Mouse (Mus musculus) layer of hippocampus, postnatal 36 days (tissue): ENCODE results near the gene Ptbp1. TPM values are rescaled to one million over a fixed set of nuclear protein-coding genes. Genes with fewer than 3 reads are reported as not detected.

ENCODE experiments used
- microRNA-seq, 2 experiments: library from miRNA; unstranded; fragments of <30 nt; microRNA quantifications; one replicate each; pipeline ENCODE4 v1.2.0; 2021
- total RNA-seq, 2 experiments: library from RNA; stranded (reverse); gene quantifications; 2 replicates each; pipeline ENCODE4 v1.2.3; 2021

Gene Ptbp1
- total RNA-seq, 2 experiments from 2014 or later, result 43.1 to 52.6 TPM

Small RNA genes within 50 kb of the gene (microRNA-seq; reads per million reads assigned to microRNA genes)
- 0 to 0.21 reads per million in 2 experiments for gene Mir6910

Other genes with a start within 250 kb of the Ptbp1 start
- gene C2cd4c, start 240.4 kb upstream of the Ptbp1 start, total RNA-seq, result 10 to 100 TPM; 14.6 to 14.8 TPM
- 10 to 100 TPM; 44.0 to 44.8 TPM for gene Shc2, start 216.5 kb upstream of the Ptbp1 start, total RNA-seq
- gene Odf3l2, start 208.7 kb upstream of the Ptbp1 start, total RNA-seq, result under 1 TPM in 1 of 2 experiments, not detected in 1; 0.61 TPM
- not detected for gene Madcam1, start 189.9 kb upstream of the Ptbp1 start, total RNA-seq
- 10 to 100 TPM; 64.6 to 68.3 TPM for gene Tpgs1, start 185.1 kb upstream of the Ptbp1 start, total RNA-seq
- 10 to 100 TPM; 67.0 to 70.2 TPM for gene Cdc34, start 172.2 kb upstream of the Ptbp1 start, total RNA-seq
- 1 to 10 TPM; 2.4 to 2.5 TPM for gene Gzmm, start 165.4 kb upstream of the Ptbp1 start, total RNA-seq
- 100 to 1,000 TPM; 555 to 610 TPM for gene Bsg, start 149.9 kb upstream of the Ptbp1 start, total RNA-seq
- gene Hcn2, start 137.8 kb upstream of the Ptbp1 start, total RNA-seq, result 100 to 1,000 TPM; 106 to 118 TPM
- 10 to 100 TPM; 50.1 to 52.6 TPM for gene Polrmt, start 107.8 kb upstream of the Ptbp1 start, total RNA-seq
- 1 to 10 TPM; 1.1 to 1.3 TPM for gene Fgf22, start 99.4 kb upstream of the Ptbp1 start, total RNA-seq
- gene Rnf126, start 87.5 kb upstream of the Ptbp1 start, total RNA-seq, result 10 to 100 TPM; 81.4 to 82.9 TPM
- 1 to 10 TPM; 1.3 to 1.8 TPM for gene Fstl3, start 77.2 kb upstream of the Ptbp1 start, total RNA-seq
- under 1 TPM; 0.47 to 0.73 TPM for gene Prss57, start 63.5 kb upstream of the Ptbp1 start, total RNA-seq
- 100 to 1,000 TPM; 262 to 290 TPM for gene Palm, start 60.9 kb upstream of the Ptbp1 start, total RNA-seq
- gene Misp, start 33.4 kb upstream of the Ptbp1 start, total RNA-seq, result 1 to 10 TPM in 1 of 2 experiments, under 1 TPM in 1; 0.82 to 1.4 TPM
- gene Prtn3, start 20.0 kb downstream of the Ptbp1 start, total RNA-seq, result 1 to 10 TPM in 1 of 2 experiments, not detected in 1; 1.0 TPM
- gene Plppr3, start 20.2 kb downstream of the Ptbp1 start, total RNA-seq, result 10 to 100 TPM; 28.4 to 28.7 TPM
- not detected for gene Elane, start 31.8 kb downstream of the Ptbp1 start, total RNA-seq
- gene Cfd, start 36.4 kb downstream of the Ptbp1 start, total RNA-seq, result not detected
- gene Med16, start 54.5 kb downstream of the Ptbp1 start, total RNA-seq, result 10 to 100 TPM; 53.0 to 54.1 TPM
- not detected for gene Gm26602, start 56.4 kb downstream of the Ptbp1 start, total RNA-seq
- gene Kiss1r, start 62.5 kb downstream of the Ptbp1 start, total RNA-seq, result 1 to 10 TPM; 6.4 to 6.8 TPM
- gene R3hdm4, start 66.8 kb downstream of the Ptbp1 start, total RNA-seq, result 100 to 1,000 TPM; 397 to 399 TPM
- 1 to 10 TPM; 4.8 to 5.1 TPM for gene Arid3a, start 72.6 kb downstream of the Ptbp1 start, total RNA-seq
- gene Wdr18, start 105.7 kb downstream of the Ptbp1 start, total RNA-seq, result 10 to 100 TPM; 43.2 to 48.2 TPM
- gene Grin3b, start 116.3 kb downstream of the Ptbp1 start, total RNA-seq, result under 1 TPM; 0.10 TPM
- 100 to 1,000 TPM; 117 to 124 TPM for gene Tmem259, start 129.9 kb downstream of the Ptbp1 start, total RNA-seq
- 1 to 10 TPM; 5.5 to 6.6 TPM for gene Cnn2, start 134.2 kb downstream of the Ptbp1 start, total RNA-seq
- gene Abca7, start 142.1 kb downstream of the Ptbp1 start, total RNA-seq, result 10 to 100 TPM; 10.9 to 11.0 TPM
- 1 to 10 TPM; 3.2 to 4.2 TPM for gene Arhgap45, start 162.2 kb downstream of the Ptbp1 start, total RNA-seq
- 10 to 100 TPM; 74.8 to 86.0 TPM for gene Polr2e, start 185.4 kb downstream of the Ptbp1 start, total RNA-seq
- 100 to 1,000 TPM; 445 to 446 TPM for gene Gpx4, start 192.7 kb downstream of the Ptbp1 start, total RNA-seq